Mouse (Mus musculus) cerebellum, adult 2 months (tissue): ENCODE measurements around the gene Sox1.

Experiments used
- CTCF ChIP-seq: fragments of 200-500 bp; IDR thresholded peaks from 2 replicates; pipeline ENCODE4 v1.5.1; 2011; ENCODE audit warnings: low read depth, mild to moderate bottlenecking, control low read depth, low read length, moderate library complexity, borderline replicate concordance; ENCODE audit not compliant: insufficient read depth
- POLR2A ChIP-seq: fragments of 200-500 bp; IDR thresholded peaks from 2 replicates; pipeline ENCODE4 v1.6.1; 2011; ENCODE audit warnings: low read length, control low read depth, borderline replicate concordance; ENCODE audit not compliant: insufficient read depth

DNA sequence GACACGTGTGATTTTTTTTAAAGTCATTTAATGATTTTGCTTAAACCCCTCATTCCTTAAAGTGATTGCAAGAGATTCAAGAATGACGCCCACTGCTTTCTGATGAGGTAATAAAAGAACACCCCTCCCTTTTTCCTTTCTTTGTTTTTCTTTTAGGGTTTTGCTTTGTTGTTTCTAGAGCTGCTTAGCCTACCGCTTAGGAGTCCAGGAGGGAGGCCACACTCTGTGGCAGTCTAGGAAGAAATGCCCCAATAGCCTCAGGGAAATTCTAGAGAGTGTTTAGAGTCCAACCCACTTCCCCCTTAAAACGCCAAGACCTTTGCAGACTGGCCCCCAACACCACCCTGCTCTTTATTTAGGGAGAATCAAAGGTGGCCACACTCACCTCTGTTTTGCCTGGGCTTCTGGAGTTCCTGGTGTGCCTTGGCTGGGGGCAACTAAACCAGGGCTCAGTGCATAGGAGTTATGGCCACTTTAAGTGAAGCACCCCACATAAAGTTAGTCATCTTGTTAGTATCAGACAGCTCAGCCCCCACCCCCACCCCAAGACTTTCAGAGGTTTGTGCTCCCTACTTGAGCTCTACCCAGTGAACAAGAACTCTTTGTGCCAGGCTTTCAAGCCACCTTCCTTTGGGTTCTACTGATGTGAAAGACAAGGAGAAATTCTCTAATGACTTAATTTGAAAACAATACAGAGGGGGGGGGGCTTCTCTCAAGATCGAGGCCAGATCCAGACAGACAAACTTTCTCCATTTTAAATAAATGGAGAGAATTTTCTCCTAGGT lies 4.5 kb downstream of the Sox1 start:
- TF ChIP-seq CTCF: no peak
- no peak for TF ChIP-seq POLR2A
